23 mouse cellular contexts compared by ENCODE assay signal in genomic region chr3:96660901-96661300, GRCm38 (mm10). TPM values are rescaled to one million over a fixed set of nuclear protein-coding genes. Genes with fewer than 3 reads are reported as not detected.
A peak's percentile ranks its signal among the peaks of the same experiment; 100 is the strongest.
DNase-seq lines count a peak whose midpoint lies in the region; ATAC-seq and TF ChIP-seq lines count a peak whose summit lies in the region.
"Had no signal": no experiment of that assay in that cellular context is flagged by ENCODE, and none has a peak within 500 bp of the region (broad histone marks: within the 10 kb centered on the region; RNA-seq: fewer than 3 reads in every experiment).

No protein-coding gene starts in this region.

- no peak for TF ChIP-seq CTCF in MEL (IDR thresholded peaks at IDR 0.05 in 2 of 3, conservative IDR thresholded peaks at IDR 0.05 in 1 of 3; ENCODE audit: control insufficient read depth in 1 of 3, insufficient read depth in 1 of 3, low read depth in 2 of 3, low read length in 3 of 3, poor library complexity in 1 of 3, severe bottlenecking in 1 of 3)

- ATAC-seq in granulocyte monocyte progenitor cell, adult 5-6 weeks (replicated peaks; ENCODE audit: poor library complexity, severe bottlenecking), result peak; percentile 29
- ATAC-seq: forebrain, embryonic 16.5 days; hindbrain, embryonic 16.5 days; inflammation-experienced regulatory T-cells, adult 6 months had no signal

- no peak for TF ChIP-seq POLR2A in MEL (IDR thresholded peaks at IDR 0.05; ENCODE audit: control insufficient read depth in 1 of 2, insufficient read depth in 1 of 2, low read depth in 1 of 2, low read length in 2 of 2, poor library complexity in 1 of 2)

- H3K9ac ChIP-seq in MEL (ENCODE audit: control insufficient read depth, low read depth, low read length, poor library complexity, severe bottlenecking), result no peak overlapping the region
- H3K9ac ChIP-seq: embryonic facial prominence, embryonic 13.5 days; forebrain, embryonic 12.5 days; hindbrain, embryonic 12.5 days had no signal

- no peak overlapping the region for H3K4me3 ChIP-seq in MEL (ENCODE audit: control insufficient read depth in 1 of 2, insufficient read depth in 1 of 2, low read depth in 2 of 2, low read length in 2 of 2)
- H3K4me3 ChIP-seq: embryonic facial prominence, embryonic 13.5 days; forebrain, embryonic 12.5 days; heart, embryonic 10.5 days; hindbrain, embryonic 12.5 days had no signal

- H3K9me3 ChIP-seq in MEL (replicated peaks; ENCODE audit: insufficient read depth, low read length), result no peaks in the 10 kb centered on the region
- H3K9me3 ChIP-seq: embryonic facial prominence, embryonic 13.5 days; forebrain, embryonic 12.5 days; heart, embryonic 10.5 days; hindbrain, embryonic 12.5 days had no signal

- DNase-seq in B cell, adult 2 months, result peak; percentile 16 to 28
- peak; percentile 81 for DNase-seq in MEL (ENCODE audit: low read depth, low spot score)
- peak; percentile 33 for DNase-seq in splenic B cell, adult 2 months (ENCODE audit: low read depth, low spot score)
- DNase-seq in layer of hippocampus, adult 9-11 months, result no peak
- DNase-seq in cerebellum, postnatal 36 days, result no peak
- no peak for DNase-seq in right cerebral cortex, postnatal 10 days (ENCODE audit: low spot score in 2 of 2)
- DNase-seq: adrenal gland, adult 8-10 months; adrenal gland, postnatal 36 days; cerebellum, adult 11 months; cerebellum, adult 8-10 months; cerebellum, postnatal 14 days; gastrocnemius, postnatal 25 days; heart, adult 18-20 months; heart, postnatal 10 days; heart, postnatal 4 days had no signal

- H3K36me3 ChIP-seq in MEL (ENCODE audit: control insufficient read depth in 1 of 2, insufficient read depth in 2 of 2, low read length in 2 of 2), result no peaks in the 10 kb centered on the region
- no peaks in the 10 kb centered on the region for H3K36me3 ChIP-seq in splenic B cell, adult 2 months (ENCODE audit: control insufficient read depth, insufficient read depth, low read length, poor library complexity, severe bottlenecking)
- H3K36me3 ChIP-seq: forebrain, embryonic 12.5 days had no signal

- H3K27me3 ChIP-seq in MEL (ENCODE audit: control insufficient read depth in 1 of 2, insufficient read depth in 2 of 2, low read length in 2 of 2), result no peaks in the 10 kb centered on the region
- no peaks in the 10 kb centered on the region for H3K27me3 ChIP-seq in splenic B cell, adult 2 months (ENCODE audit: control insufficient read depth, insufficient read depth, low read length, poor library complexity, severe bottlenecking)
- H3K27me3 ChIP-seq: embryonic facial prominence, embryonic 13.5 days; hindbrain, embryonic 12.5 days had no signal

- peak overlapping the region; percentile 5; the same call in 1 of the 2 replicates for H3K27ac ChIP-seq in MEL (ENCODE audit: control insufficient read depth, low read depth, low read length)
- H3K27ac ChIP-seq: embryonic facial prominence, embryonic 13.5 days; forebrain, embryonic 12.5 days; heart, embryonic 10.5 days; hindbrain, embryonic 12.5 days had no signal

- TF ChIP-seq RAD21 in MEL (IDR thresholded peaks at IDR 0.05; ENCODE audit: low read depth, low read length), result no peak

- TF ChIP-seq EP300 in MEL (IDR thresholded peaks at IDR 0.05; ENCODE audit: low read depth in 1 of 2, low read length in 2 of 2), result no peak

- peaks cover 0 to 14% of the 10 kb centered on the region in 2 experiments; a peak in 2 of 4 replicates for H3K4me1 ChIP-seq in MEL (ENCODE audit: control insufficient read depth in 1 of 2, insufficient read depth in 2 of 2, low read length in 2 of 2)

- no peaks in the 10 kb centered on the region for H3K79me2 ChIP-seq in MEL (ENCODE audit: control insufficient read depth, insufficient read depth, low read length, poor library complexity)

TF ChIP-seq in MEL, 35 proteins besides CTCF, POLR2A, EP300 and RAD21:
- TF ChIP-seq MYC (IDR thresholded peaks at IDR 0.05; ENCODE audit: low read depth, low read length), result peak; percentile 41; the same call in 1 of the 2 replicates
- no peak for TF ChIP-seq MAFK (IDR thresholded peaks at IDR 0.05; ENCODE audit: borderline replicate concordance, low read depth, low read length)
- TF ChIP-seq MXI1 (IDR thresholded peaks at IDR 0.05; ENCODE audit: low read depth, low read length), result no peak
- TF ChIP-seq HCFC1 (IDR thresholded peaks at IDR 0.05; ENCODE audit: low read depth, low read length), result no peak
- 0 out of 2 replicates have a peak, but pooled peaks have one; percentile 29 for TF ChIP-seq MAX (IDR thresholded peaks at IDR 0.05; ENCODE audit: low read length)
TF ChIP-seq in MEL: peak in this region for 2.

RNA-seq across cellular contexts. Expression of gene Ankrd35, which starts 9.0 kb away (rescaled TPM):
- 0.46 and 0.62 TPM in 2 replicates for total RNA-seq in MEL (2012; rRNA removed)
- under 1 TPM in 1 of 2 experiments, not detected in 1; 0.77 TPM for polyA plus RNA-seq in MEL (2012; ENCODE audit: insufficient read depth in 1 of 2, insufficient read length in 2 of 2, low read depth in 1 of 2, low replicate concordance in 2 of 2, missing spikeins in 1 of 2)
- total RNA-seq in granulocyte monocyte progenitor cell, adult 5-6 weeks (2014; fragmentation: Nextera tagmentation), result not detected in 2 replicates
- total RNA-seq in granulocyte monocyte progenitor cell, adult 5-6 weeks (2017), result not detected in 2 replicates

RNA-seq across cellular contexts. Expression of gene Itga10, which starts 15.5 kb away (rescaled TPM):
- total RNA-seq in MEL (2012; rRNA removed), result 0.65 and 1.0 TPM in 2 replicates
- 1 to 10 TPM in 1 of 2 experiments, not detected in 1; 2.9 TPM for polyA plus RNA-seq in MEL (2012; ENCODE audit: insufficient read depth in 1 of 2, insufficient read length in 2 of 2, low read depth in 1 of 2, low replicate concordance in 2 of 2, missing spikeins in 1 of 2)
- total RNA-seq in granulocyte monocyte progenitor cell, adult 5-6 weeks (2014; fragmentation: Nextera tagmentation), result 1.3 TPM in 1 of 2 replicates, not detected in the other
- 0.34 TPM in 1 of 2 replicates, not detected in the other for total RNA-seq in granulocyte monocyte progenitor cell, adult 5-6 weeks (2017)
- polyA plus RNA-seq: inflammation-experienced regulatory T-cells, adult 6 months had no signal

RNA-seq across cellular contexts. Expression of gene Gm42957, which starts 25.6 kb away (rescaled TPM):
- 0.16 and 0.19 TPM in 2 replicates for total RNA-seq in MEL (2012; rRNA removed)
- polyA plus RNA-seq in MEL (2012; ENCODE audit: insufficient read depth in 1 of 2, insufficient read length in 2 of 2, low read depth in 1 of 2, low replicate concordance in 2 of 2, missing spikeins in 1 of 2), result under 1 TPM in 1 of 2 experiments, not detected in 1; 0.06 TPM
- total RNA-seq in granulocyte monocyte progenitor cell, adult 5-6 weeks (2014; fragmentation: Nextera tagmentation), result 0.15 TPM in 1 of 2 replicates, not detected in the other
- total RNA-seq in granulocyte monocyte progenitor cell, adult 5-6 weeks (2017), result not detected in 2 replicates
- polyA plus RNA-seq: forebrain, embryonic 12.5 days had no signal

RNA-seq across cellular contexts. Expression of gene Pex11b, which starts 25.7 kb away (rescaled TPM):
- 33.8 and 38.2 TPM in 2 replicates for total RNA-seq in MEL (2012; rRNA removed)
- polyA plus RNA-seq in MEL (2012; ENCODE audit: insufficient read depth in 1 of 2, insufficient read length in 2 of 2, low read depth in 1 of 2, low replicate concordance in 2 of 2, missing spikeins in 1 of 2), result 10 to 100 TPM in 1 of 2 experiments, not detected in 1; 82.8 TPM
- 23.6 and 41.6 TPM in 2 replicates for total RNA-seq in granulocyte monocyte progenitor cell, adult 5-6 weeks (2014; fragmentation: Nextera tagmentation)
- total RNA-seq in granulocyte monocyte progenitor cell, adult 5-6 weeks (2017), result 14.5 and 20.1 TPM in 2 replicates

RNA-seq across cellular contexts. Expression of gene Rbm8a, which starts 31.2 kb away (rescaled TPM):
- total RNA-seq in MEL (2012; rRNA removed), result 214 and 231 TPM in 2 replicates
- 100 to 1,000 TPM in 1 of 2 experiments, not detected in 1; 363 TPM for polyA plus RNA-seq in MEL (2012; ENCODE audit: insufficient read depth in 1 of 2, insufficient read length in 2 of 2, low read depth in 1 of 2, low replicate concordance in 2 of 2, missing spikeins in 1 of 2)
- total RNA-seq in granulocyte monocyte progenitor cell, adult 5-6 weeks (2014; fragmentation: Nextera tagmentation), result 112 and 120 TPM in 2 replicates
- total RNA-seq in granulocyte monocyte progenitor cell, adult 5-6 weeks (2017), result 64.5 and 64.7 TPM in 2 replicates

Comparison
In these comparisons a context has a peak if more than half of its experiments do, and no peak if none do; other contexts are left out.
1. DNase-seq: peak in B cell, adult 2 months (2 of 2), MEL (single experiment) and splenic B cell, adult 2 months (single experiment); none in layer of hippocampus, adult 9-11 months (single experiment), cerebellum, postnatal 36 days (0 of 2) and right cerebral cortex, postnatal 10 days (0 of 2).